Mouse (Mus musculus) megakaryocyte, embryonic 14.5 days (primary cell): ENCODE results near the gene Nckap1l.

ENCODE experiments used
- FLI1 ChIP-seq: IDR thresholded peaks from 2 replicates; pipeline ENCODE4 v1.6.1; 2012; ENCODE audit warnings: low read length, inconsistent platforms, mixed read lengths
- GATA1 ChIP-seq: IDR thresholded peaks from 3 replicates; pipeline ENCODE4 v1.6.1; 2012; ENCODE audit warnings: mixed read lengths, low read length, inconsistent platforms, borderline replicate concordance

- TF ChIP-seq GATA1: no peak
- no peak for TF ChIP-seq FLI1
Observed at GRCm38 (mm10) chr15:103514914-103515313, 61.3 kb downstream of the Nckap1l start.
